Mouse (Mus musculus) intestine, postnatal 0 days (tissue): ENCODE data around the gene Qser1. TPM values are rescaled to one million over a fixed set of nuclear protein-coding genes. Genes with fewer than 3 reads are reported as not detected.

Experiments used
- ATAC-seq: fragments of 200-750 bp; cut with Nextera tagmentation; 2 replicates; pipeline ENCODE4 v1.8.0; 2017; ENCODE audit warnings: mild to moderate bottlenecking, moderate TSS enrichment, moderate library complexity
- H3K27ac ChIP-seq: fragments of 300-500 bp; sonication (generic); 2 replicates; pipeline ENCODE4 v1.5.1; 2014; ENCODE audit warnings: mild to moderate bottlenecking, low read depth, low read length, moderate library complexity
- H3K27me3 ChIP-seq: fragments of 300-500 bp; sonication (generic); replicated peaks from 2 replicates; pipeline ENCODE4 v1.6.1; 2014; ENCODE audit warnings: low read length, mixed read lengths; ENCODE audit not compliant: control insufficient read depth, insufficient read depth
- H3K36me3 ChIP-seq: fragments of 300-500 bp; sonication (generic); 2 replicates; pipeline ENCODE4 v1.6.1; 2014; ENCODE audit warnings: mild to moderate bottlenecking, moderate library complexity; ENCODE audit not compliant: control insufficient read depth, insufficient read depth
- H3K4me1 ChIP-seq: fragments of 300-500 bp; sonication (generic); replicated peaks from 2 replicates; pipeline ENCODE4 v1.6.1; 2014; ENCODE audit warnings: antibody characterized with exemption, low read length, mixed read lengths; ENCODE audit not compliant: control insufficient read depth, insufficient read depth
- H3K4me2 ChIP-seq: fragments of 300-500 bp; sonication (generic); replicated peaks from 2 replicates; pipeline ENCODE4 v1.6.1; 2014; ENCODE audit warnings: low read depth, mild to moderate bottlenecking, moderate library complexity
- H3K4me3 ChIP-seq: fragments of 300-500 bp; sonication (generic); 2 replicates; pipeline ENCODE4 v1.5.1; 2014; ENCODE audit warnings: low read depth, low read length
- H3K9ac ChIP-seq: fragments of 300-500 bp; sonication (generic); 2 replicates; pipeline ENCODE4 v1.6.1; 2014; ENCODE audit warnings: mild to moderate bottlenecking, low read depth, low read length
- H3K9me3 ChIP-seq: fragments of 300-500 bp; sonication (generic); 2 replicates; pipeline ENCODE4 v1.6.1; 2016; ENCODE audit warnings: mixed run types; ENCODE audit not compliant: control insufficient read depth
- CTCF ChIP-seq: sonication (generic); IDR thresholded peaks from 2 replicates; pipeline ENCODE4 v1.5.1; 2016; ENCODE audit warnings: low read depth, mild to moderate bottlenecking, control low read depth, antibody characterized with exemption, moderate library complexity
- WGBS: fragments of 180-500 bp; shearing (Covaris S2); extraction: QIAGEN DNeasy Blood & Tissue Kit; methylation state at CpG from one replicate; pipeline ENCODE4 v1.1.7; 2014; 5-methylcytosine and 5-hydroxymethylcytosine counted together
- polyA plus RNA-seq: library from polyadenylated mRNA; unstranded; fragments of >200 nt; fragmentation: Nextera tagmentation; extraction: Ambion mirVana; gene quantifications from 2 replicates; pipeline ENCODE4 v1.2.1, GENCODE M21; 2015

The Qser1 gene
- polyA plus RNA-seq, 1 experiment from 2014 or later = 2.7 TPM

GRCm38 (mm10) chr2:104814181-104814951, 2.2 kb downstream of the Qser1 start:
- Histone ChIP-seq H3K9ac (no peak overlapping the region), H3K36me3 (no peaks in the 10 kb centered on the region), H3K4me2 (no peak overlapping the region), H3K9me3 (no peaks in the 10 kb centered on the region), H3K27ac (no peak overlapping the region), H3K4me1 (no peaks in the 10 kb centered on the region), H3K27me3 (no peaks in the 10 kb centered on the region), H3K4me3 (no peak overlapping the region)
- WGBS = 49% methylated on average over 5 of the region's 5 CpGs
- TF ChIP-seq CTCF = no peak
- ATAC-seq = no peak

GRCm38 (mm10) chr2:104805435-104805834, 11.1 kb downstream of the Qser1 start:
- no peak overlapping the region for H3K4me3 ChIP-seq
- 56% methylated on average over 1 of the region's 1 CpGs for WGBS
- H3K4me2 ChIP-seq = no peak overlapping the region
- ATAC-seq = no peak
- no peaks in the 10 kb centered on the region for H3K9me3 ChIP-seq
- no peaks in the 10 kb centered on the region for H3K4me1 ChIP-seq
- no peak overlapping the region for H3K27ac ChIP-seq
- no peak overlapping the region for H3K9ac ChIP-seq
- no peaks in the 10 kb centered on the region for H3K36me3 ChIP-seq
- no peak for TF ChIP-seq CTCF
- no peaks in the 10 kb centered on the region for H3K27me3 ChIP-seq

GRCm38 (mm10) chr2:104774763-104775162, 41.8 kb downstream of the Qser1 start:
- Histone ChIP-seq H3K4me1 (no peaks in the 10 kb centered on the region), H3K27ac (no peak overlapping the region), H3K27me3 (no peaks in the 10 kb centered on the region), H3K4me3 (no peak overlapping the region), H3K9me3 (no peaks in the 10 kb centered on the region), H3K4me2 (no peak overlapping the region), H3K36me3 (peaks cover 38% of the 10 kb centered on the region), H3K9ac (no peak overlapping the region)
- ATAC-seq = no peak
- WGBS = 73% methylated on average over 1 of the region's 1 CpGs
- peak; percentile 80 for TF ChIP-seq CTCF

- no peak overlapping the region for H3K27ac ChIP-seq
- H3K9me3 ChIP-seq = no peaks in the 10 kb centered on the region
- no peaks in the 10 kb centered on the region for H3K27me3 ChIP-seq
- no peaks in the 10 kb centered on the region for H3K4me1 ChIP-seq
- TF ChIP-seq CTCF = no peak
- H3K4me2 ChIP-seq = no peak overlapping the region
- WGBS = 53% methylated on average over 1 of the region's 1 CpGs
- no peak overlapping the region for H3K4me3 ChIP-seq
- no peak overlapping the region for H3K9ac ChIP-seq
- peaks cover 19% of the 10 kb centered on the region for H3K36me3 ChIP-seq
- ATAC-seq = no peak
These were observed 47.9 kb downstream of the Qser1 start for GRCm38 (mm10) chr2:104768697-104769096.

GRCm38 (mm10) chr2:104764018-104764417, 52.5 kb downstream of the Qser1 start:
- 81% methylated on average over 4 of the region's 4 CpGs for WGBS
- H3K36me3 ChIP-seq = 0 out of 2 replicates have a peak, but pooled peaks cover under 1% of the 10 kb centered on the region
- no peak overlapping the region for H3K4me2 ChIP-seq
- no peak for TF ChIP-seq CTCF
- ATAC-seq = no peak
- H3K9me3 ChIP-seq = no peaks in the 10 kb centered on the region
- no peaks in the 10 kb centered on the region for H3K27me3 ChIP-seq
- H3K4me3 ChIP-seq = no peak overlapping the region
- no peaks in the 10 kb centered on the region for H3K4me1 ChIP-seq
- H3K9ac ChIP-seq = no peak overlapping the region
- no peak overlapping the region for H3K27ac ChIP-seq

GRCm38 (mm10) chr2:104763134-104763703, 53.3 kb downstream of the Qser1 start:
- no peaks in the 10 kb centered on the region for H3K27me3 ChIP-seq
- H3K9me3 ChIP-seq = no peaks in the 10 kb centered on the region
- no peak overlapping the region for H3K27ac ChIP-seq
- 54% methylated on average over 8 of the region's 8 CpGs for WGBS
- peak; percentile 84 for ATAC-seq
- peak; percentile 40 for TF ChIP-seq CTCF
- H3K4me1 ChIP-seq = no peaks in the 10 kb centered on the region
- H3K4me2 ChIP-seq = no peak overlapping the region
- H3K4me3 ChIP-seq = no peak overlapping the region
- H3K36me3 ChIP-seq = no peaks in the 10 kb centered on the region
- H3K9ac ChIP-seq = no peak overlapping the region
